Mouse (Mus musculus) heart, adult 11 months (tissue): ENCODE measurements at regions not wholly inside any gene's neighbourhood (a gene's known extent, or its start where the extent isn't known, plus 50 kb on each side); places are given as distances from the start of the nearest gene placed in this dataset.

Source experiments
- DNase-seq: peaks from one replicate; pipeline ENCODE4 v3.0.0; 2022

- DNase-seq = no peak
Observed at GRCm38 (mm10) chr1:83495022-83495421, 87.0 kb upstream of the Sphkap start.

- no peak for DNase-seq
Observed at GRCm38 (mm10) chr1:83479111-83479510, 71.1 kb upstream of the Sphkap start.
